Mouse (Mus musculus) T-cell, adult 2 months (primary cell): Measurements from ENCODE around the gene Dhx40.
"Not testable (repeated sequence)": the region's sequence is repeated elsewhere in the genome, so short reads cannot be mapped to it uniquely, and the experiment has no call there.

Source experiments
- DNase-seq: peaks from one replicate; pipeline ENCODE4 v3.0.0; 2022; ENCODE audit warnings: low spot score

The Dhx40 gene

DNA sequence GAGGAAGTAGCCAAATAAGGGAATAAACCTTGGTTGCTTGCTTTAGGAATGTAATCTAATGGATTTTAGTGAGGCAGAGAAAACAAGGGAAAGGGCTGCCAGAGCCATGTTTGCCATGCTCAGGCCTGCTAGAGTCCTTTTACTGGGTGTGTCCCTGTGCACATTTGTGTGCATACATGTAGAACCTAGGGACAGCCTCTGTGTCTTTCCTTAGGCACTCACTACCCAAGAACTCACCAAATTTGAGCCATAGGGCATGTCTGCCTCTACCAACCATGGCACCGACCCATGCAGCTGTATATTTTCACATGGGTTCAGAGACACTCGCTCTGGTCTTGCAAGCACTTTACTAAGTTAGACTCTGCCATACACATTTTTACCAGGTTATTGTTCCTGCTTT, 11.4 kb upstream of the Dhx40 start:
- DNase-seq: no peak

DNA sequence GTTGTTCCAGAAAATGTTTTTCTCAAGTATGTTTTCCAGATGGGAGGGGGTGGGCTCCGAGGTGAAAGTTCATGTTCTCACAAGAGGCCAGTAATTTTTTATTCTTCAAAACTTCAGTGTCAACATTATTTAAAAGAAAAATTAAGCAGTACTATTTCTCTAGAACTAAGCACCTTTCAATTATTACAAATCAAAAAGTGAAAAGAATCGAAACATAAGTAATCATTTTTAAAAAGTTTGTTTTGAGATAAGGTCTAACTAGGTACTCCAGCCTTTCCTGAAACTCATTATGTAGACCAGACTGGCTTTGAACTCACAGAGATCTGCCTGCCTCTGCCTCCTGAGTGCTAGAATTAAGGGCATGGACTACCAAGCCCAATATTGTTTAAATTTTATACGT, 8.7 kb upstream of the Dhx40 start:
- DNase-seq: not testable (repeated sequence)

DNA sequence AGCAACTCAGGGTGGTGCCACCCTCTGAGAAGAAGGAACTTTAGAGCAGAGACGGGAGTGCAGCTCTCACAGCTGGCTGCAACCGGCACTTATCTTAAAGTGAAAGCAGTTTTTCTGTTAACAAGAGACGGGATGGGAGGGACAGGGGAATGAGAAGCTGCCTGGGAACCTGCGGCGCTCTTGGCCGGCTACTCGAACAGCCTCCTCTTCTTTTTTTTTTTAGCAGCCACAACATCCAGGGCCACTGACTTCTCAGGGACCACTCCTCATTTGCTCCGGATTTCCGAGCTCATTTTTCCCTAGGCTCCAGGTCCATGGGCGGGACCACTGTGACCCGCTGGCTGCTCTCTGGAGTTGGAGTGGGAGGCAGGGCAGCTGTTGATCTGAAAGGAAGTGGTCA, 6.9 kb upstream of the Dhx40 start:
- not testable (repeated sequence) for DNase-seq

DNA sequence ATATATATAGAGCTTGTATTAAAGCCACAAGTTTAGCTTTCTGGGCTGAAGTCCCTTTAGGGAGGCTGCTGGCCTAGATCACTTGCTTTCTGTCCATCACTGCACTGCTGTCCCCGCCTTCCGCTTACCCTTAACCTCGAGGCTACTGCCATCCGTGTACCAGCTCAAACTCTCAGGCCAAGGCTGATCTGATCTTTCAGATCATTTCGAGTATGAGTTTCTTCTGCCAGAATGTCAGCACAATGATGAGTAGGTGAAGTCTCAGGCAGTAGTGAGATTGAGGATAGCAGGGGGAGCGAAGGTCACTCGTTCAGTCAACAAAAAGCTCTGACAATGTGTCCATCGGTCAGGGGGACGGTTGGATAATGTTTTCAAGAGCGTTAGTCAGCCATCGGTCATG, 5.7 kb upstream of the Dhx40 start:
- peak; percentile 40 for DNase-seq

DNA sequence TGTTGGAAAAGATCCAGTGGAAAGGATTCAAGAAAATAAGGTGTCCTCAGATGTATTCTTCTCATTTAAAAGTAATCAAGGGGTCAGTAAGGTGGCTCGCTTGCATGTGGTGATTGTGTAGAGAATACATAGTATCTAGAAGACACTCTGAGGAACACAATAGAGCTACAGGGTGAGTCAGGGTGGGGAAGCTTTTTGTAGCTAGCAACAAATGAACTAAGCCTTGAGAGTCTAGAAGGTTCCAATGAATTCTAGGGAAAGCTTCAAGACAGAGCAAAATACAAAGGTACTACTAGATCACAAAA, 3.7 kb upstream of the Dhx40 start:
- peak; percentile 66 for DNase-seq

DNA sequence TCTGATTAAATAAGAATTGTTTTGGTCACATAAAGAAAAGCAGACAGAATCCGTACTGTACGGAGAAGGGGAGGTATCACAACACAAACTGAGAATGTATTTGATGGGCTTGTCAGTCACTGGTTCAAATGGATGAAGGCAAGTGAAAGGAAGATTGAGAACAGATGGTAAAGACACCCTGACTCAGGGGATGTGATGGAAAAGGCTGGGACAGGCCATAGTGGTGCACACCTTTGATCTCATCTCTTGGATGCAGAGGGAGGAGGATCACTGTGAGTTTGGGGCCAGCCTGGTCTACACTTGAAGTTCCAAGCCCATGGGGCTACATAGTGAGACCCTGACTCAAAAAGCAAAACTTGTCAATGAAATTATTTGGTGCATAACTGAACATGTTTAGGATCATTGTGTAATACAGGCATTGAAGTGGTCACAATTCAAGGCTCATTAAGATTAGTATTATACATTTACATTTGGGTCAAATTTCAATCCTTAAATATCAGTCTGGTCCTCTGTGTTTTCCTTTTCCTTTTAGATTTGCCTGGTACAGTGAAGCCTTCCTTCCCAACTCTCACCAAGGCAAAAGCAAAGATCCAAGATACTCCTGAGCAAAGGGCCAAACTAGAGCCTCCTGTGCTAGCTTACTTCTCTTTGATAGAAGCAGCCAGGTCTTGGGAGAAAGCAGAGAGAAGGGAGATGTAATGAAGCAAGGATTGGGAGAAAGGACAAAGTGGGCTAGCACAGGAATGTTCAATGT, 3.2 kb upstream of the Dhx40 start:
- DNase-seq: peak; percentile 72

DNA sequence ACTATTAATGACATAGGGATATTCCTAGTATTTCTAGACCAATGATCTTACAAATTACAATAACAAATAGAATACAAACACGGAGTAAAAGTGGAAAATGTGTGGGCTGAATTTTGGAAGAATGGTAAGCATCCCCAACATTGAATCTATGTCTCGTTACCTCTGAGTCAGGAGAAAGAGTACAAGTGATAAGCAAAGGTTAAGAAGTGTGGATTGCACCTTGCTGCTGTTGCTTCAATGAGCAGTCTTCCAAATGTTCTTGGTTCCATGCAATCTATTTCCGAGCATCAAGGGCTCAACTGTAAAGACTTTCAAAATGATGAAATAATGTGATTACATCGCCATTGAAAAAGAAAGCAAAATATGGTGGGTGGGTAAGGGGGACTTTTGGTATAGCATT, 2.3 kb upstream of the Dhx40 start:
- DNase-seq: no peak

DNA sequence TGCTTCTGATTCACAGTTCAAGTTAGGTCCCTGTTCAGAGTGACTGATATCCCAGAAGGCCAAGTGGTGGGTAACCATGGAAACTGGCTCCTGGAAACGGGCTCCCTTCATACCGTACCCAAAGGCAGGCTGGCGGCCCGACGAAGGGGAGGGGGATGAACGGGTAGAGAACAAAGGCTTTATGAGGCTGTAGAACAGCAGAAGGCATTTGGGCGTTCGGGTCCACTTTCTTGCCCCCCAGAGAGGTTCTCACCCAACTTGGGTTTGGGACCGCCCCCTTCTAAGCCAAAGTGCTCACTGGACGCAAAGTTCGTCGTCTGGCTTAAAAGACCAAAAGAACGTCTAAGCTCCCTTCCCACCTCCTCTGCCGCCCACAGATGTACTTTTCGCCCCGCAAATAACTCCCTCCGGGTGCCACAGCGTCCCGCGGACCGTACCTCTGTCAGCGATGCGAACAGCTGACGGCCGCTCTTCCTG, 507 bp downstream of the Dhx40 start:
- DNase-seq: peak; percentile 69

DNA sequence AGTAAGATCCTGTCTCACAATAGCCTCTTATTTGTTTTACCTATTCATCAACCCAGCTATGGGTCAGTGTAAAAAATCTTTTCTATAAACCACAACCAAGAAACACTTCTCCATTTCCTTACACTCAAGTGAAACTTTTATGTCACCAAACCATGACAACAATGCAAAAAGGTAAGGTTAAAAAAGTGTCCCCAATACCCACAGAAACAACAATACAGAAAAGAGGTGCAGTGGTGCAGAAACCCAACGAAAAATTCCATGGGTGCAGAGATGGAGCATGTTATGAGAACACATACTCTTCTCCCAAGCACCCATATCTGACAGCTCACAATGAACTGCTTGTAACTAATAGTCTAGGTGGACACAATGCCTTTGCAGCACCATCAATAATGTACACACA, 13.4 kb downstream of the Dhx40 start:
- DNase-seq: no peak

DNA sequence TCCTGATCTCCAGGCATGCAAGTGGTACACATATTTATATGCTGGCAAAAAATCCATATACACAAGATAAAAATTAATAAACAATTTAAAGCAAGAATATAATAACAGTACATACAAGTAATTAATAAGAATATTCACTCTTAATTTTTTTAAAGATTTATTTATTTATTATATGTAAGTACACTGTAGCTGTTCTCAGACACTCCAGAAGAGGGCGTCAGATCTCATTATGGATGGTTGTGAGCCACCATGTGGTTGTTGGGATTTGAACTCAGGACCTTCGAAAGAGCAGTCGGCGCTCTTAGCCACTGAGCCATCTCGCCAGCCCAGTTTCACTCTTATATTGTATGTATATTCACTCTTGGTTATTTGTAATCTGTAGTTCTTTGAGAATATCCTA, 20.1 kb downstream of the Dhx40 start:
- DNase-seq: not testable (repeated sequence)

DNA sequence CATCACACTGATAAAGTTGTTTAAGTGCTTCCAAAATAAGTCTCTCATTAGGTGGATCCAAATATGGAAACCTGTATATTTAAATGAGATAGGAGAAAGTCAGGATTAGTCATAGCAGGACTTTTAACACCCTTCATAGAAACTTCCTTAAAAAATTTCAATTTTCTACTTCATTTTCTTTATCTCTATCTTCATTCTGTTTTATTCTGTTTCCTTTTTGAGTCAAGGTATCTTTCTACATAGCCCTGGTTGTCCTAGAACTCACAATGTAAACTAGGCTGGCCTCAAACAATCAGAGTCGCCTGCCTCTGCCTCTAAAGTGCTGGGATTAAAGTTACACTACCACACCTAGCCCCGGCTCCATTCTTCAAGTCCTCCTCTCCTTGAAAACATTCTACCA, 21.8 kb downstream of the Dhx40 start:
- DNase-seq: no peak

DNA sequence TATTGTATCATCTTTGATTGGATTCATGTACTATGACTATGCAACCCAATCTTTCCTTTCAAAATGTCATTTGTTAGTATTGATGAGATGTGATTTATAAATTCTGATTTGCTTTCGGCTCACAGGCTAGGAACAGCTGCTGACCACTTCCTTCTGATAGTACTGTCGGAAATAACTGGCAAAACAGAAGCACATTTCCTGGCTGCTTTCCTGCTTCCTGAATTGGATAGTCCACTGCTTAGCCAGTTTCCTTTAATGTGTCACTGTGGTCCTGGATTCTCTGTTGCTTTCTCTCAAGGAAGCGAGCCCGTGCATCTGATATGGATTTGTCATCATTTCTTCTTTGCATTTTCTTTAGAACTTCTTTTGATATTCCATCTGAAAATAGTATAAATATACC, 37.7 kb downstream of the Dhx40 start:
- DNase-seq: no peak

DNA sequence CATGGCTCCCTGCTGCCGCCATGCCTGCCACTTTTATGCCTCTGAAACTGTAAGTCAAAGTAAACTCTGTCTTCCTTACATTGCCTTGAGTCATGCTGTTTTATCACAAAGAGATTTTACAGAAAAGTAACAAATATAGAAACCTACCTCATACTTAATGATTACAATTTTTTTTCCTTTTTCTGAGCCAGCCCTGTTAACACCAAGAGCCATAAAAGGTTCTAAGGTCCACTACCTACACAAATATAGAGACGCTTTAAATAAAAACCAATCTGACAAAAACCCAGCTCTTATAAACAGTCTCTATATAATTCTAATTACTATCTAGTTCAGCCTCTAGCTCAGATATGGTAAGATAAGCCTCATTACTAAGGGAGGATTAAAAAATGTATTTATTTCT, 43.0 kb downstream of the Dhx40 start:
- DNase-seq: no peak

DNA sequence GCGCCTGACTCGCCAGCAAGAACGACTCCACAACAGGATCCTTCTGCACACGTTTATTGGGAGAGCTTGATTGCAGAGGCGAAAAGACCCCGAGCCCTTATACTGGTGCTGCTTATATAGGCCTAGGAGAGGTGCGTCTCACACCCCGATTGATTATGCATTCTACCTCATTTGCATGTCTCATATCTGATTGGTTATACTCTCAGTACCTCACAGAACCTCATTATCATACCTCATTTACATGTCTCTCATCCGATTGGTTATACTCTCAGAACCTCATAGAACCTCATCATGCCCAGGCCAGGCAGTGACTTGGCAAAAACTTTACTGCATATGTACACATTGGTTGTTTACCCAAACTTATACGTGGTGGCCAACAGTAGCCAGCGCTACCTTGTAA, 44.4 kb downstream of the Dhx40 start:
- DNase-seq: not testable (repeated sequence)

DNA sequence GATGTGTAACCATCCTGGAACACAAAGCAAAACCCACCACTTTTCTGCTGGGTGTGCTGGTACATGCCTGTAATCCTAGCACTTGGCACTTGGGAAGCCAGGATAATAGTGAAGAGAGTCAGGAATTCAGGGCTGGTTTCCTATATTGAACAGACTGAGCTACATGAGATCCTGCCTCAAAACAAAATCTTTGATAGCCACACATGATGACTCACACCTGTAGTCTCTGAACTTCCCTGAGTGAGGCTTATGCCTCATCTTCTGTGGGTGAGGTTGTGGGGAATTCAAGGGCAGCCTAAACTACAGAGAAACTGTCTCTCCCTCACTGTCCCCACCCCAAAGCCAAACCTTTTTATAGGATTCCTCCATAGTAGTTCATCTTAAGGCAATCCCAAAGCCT, 47.2 kb downstream of the Dhx40 start:
- no peak for DNase-seq

DNA sequence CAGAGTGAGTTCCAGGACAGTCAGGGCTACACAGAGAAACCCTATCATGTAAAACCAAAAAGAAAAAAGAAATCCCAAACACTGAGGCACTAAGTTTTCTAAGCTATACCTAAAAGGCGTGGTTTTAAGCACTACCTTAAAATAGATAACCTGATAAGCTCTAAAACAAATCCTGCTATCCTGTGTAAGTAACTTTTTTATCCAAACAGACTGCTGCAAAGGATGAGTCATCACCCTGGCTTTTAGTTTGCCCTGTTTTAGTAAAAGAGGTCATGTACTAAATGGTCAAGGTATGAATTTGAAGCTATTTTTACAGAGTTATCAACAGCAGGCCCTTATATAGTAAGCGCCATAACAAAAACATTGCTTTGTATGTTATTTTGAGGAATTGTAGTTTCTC, 47.7 kb downstream of the Dhx40 start:
- DNase-seq: no peak

DNA sequence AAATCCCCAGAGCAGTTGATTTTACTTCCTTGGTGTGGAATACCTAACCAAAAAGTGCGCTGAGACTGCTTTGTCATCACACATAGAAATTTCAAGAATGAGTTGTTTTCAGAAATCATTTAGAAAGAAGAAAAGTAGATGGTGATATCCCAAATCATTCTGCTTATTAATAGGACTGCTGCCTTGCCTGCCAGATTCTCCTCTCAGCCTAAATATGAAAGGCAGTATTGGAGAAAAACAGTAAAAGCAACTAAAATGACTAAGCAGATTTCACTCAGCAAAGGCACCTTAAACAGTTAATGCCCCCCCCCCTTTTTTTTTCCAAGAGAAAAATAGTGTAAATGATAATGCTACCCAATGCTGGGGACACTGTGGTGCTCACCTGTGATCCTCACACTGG, 48.3 kb downstream of the Dhx40 start:
- DNase-seq: no peak

DNA sequence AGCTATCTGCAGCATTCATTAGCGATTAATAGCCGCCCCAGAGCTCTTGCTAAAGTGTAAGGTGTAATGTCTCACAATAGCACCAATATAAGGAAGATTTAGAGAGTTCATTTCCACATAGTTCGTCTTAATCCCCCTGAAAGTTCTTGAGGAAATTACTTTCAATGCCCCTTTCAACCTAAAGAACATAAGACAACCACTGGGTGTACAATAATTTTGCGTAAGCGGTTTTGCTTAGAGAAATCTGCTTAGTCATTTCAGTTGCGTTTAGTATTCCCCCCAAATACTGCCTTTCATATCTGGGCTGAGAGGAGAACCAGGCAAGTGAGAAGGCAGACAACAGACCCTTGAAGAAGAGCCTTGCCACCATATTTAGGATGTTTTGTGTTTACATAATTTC, 49.0 kb downstream of the Dhx40 start:
- no peak for DNase-seq

DNA sequence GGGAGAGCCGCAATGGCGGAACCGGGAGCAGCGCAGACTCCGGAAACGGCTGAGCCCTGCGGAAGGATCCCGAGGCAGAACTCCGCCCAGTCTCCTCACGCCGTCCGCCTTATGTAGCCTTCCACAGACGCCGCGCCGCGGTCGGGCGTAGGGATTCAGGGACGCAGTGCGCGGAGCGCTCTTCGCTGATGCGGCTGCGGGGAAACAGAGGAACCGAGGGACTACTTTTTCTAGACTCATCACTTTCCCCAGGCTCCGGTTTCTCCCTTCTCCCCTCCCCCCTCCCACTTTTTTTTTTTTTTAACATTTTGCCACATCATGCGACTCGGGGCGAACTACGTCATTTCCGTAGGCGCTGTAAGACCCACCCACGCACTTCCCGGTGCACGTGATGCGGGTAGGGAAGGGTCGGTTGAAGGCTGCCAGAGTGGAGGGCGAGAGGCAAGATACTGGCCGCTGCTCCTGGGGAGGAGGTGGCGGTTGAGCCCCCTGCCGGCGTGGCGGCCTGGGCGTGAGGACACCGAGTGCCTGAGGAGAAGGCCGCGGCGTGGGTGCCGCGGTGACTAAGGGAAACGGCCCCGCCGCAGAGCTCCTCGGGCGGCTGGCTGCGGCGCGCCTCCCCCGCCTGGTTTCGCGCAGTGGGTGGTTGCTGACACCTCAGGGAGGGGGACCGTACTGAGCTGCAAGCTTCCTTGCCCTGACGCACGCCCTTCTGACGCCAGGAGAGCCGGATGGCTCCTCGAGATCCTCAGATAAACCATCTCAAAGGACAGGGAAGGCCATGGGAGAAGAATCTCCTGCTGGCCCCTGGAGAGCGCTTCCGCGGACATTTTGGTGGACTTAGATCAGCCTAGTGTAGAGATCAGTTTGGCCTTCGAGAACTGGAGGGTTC, 49.8 kb downstream of the Dhx40 start, which contains the start of gene Cltc:
Cltc (minus strand) TSS at position 86 of the 892 bp plus-strand sequence.
- DNase-seq: peak; percentile 96

DNA sequence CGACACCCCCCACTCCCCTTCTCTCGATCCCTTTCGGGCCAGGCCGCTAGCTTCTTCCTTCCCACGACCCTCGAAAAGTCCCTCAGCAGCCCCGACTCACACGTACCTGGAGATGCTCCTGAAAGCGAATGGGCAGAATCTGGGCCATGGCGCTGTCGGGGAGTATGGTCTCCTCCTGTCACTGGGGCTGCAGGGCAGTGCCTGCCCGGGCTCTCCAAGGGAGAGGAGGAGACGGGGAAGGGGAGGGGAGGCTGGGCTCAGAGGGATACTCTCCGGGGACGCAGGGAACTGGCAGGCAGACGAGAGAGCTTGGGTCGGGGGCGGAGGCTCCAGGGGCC, 50.4 kb downstream of the Dhx40 start:
- DNase-seq: no peak

DNA sequence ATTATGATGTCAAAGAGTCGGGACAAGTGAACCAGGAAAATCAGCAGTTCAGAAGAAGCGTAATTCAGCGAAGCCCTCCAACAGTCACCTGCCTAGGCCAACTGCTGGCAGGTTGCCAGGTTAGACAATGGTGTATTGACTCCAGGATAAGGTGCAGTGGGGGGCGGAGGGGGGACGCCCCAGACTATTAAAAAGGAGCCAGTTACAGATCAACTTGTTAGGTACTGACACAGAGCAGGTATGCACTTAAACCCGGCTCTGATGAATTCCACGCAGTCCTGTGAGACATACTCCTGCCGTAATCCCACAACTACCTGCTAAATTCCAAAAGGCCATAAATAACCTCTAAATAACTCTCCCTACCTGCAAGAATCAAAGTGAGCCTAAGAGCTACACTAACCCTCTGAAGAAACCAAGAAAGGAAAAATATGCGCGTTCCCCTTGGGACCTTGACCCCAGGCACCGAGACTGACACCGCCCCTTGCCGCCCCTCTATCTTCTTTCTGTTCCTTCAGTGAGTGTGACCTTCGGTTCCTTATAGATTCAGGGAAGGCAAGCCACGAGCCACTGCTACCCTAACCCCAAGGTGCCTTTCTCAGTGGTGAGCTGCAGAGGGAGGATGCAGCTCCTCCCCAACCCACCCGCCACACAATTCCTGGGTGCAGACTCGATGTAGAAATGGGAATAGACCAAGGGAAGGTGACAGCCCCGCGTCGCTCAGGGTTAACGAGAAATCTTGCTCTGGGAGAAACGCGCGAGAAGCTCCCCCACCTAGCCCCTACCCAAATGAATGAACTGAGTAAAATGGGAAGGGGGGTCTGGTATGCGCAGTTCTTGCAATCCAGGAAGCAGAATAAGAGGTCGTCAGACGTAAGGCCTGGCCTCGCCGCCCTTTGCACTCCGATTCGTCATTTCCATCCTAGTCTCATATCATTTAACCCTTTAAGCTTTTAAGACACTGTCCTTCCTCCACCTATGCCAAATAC, 51.1 kb downstream of the Dhx40 start:
- peak; percentile 25 for DNase-seq

DNA sequence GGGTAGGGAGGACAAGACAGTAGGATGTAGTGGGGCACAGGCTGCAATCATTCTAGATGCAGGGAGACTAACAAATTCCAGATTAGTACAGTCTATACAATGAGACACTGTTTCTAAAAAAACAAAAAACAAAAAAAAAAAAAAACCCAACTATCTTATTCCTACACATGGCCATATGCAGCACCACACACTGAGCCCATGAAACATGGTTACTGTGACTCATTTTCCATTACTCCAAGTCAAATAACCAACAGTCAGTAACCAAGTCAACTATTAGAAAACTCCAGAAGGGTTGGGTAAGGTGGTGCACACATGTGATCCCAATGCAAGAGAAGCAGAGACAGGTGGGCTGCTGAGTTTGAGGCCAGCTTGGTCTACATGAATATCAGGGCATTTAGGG, 55.1 kb downstream of the Dhx40 start:
- no peak for DNase-seq
